Comparison of ENCODE assay signal across 22 mouse cellular contexts in genomic region chr14:24973591-24973990, GRCm38 (mm10).
DNase-seq lines count a peak whose midpoint lies in the region; ATAC-seq and TF ChIP-seq lines count a peak whose summit lies in the region.
"Had no signal": no experiment of that assay in that cellular context is flagged by ENCODE, and none has a peak within 500 bp of the region (broad histone marks: within the 10 kb centered on the region; RNA-seq: fewer than 3 reads in every experiment).

No protein-coding gene starts in this region.

- TF ChIP-seq CTCF in hindbrain, postnatal 0 days (IDR thresholded peaks at IDR 0.05; ENCODE audit: low read depth), result no peak

- H3K9me3 ChIP-seq in kidney, embryonic 14.5 days (ENCODE audit: control insufficient read depth, low read length), result no peaks in the 10 kb centered on the region
- H3K9me3 ChIP-seq in hindbrain, postnatal 0 days (ENCODE audit: low read length), result no peaks in the 10 kb centered on the region
- H3K9me3 ChIP-seq: embryonic facial prominence, embryonic 10.5 days; intestine, embryonic 15.5 days; limb, embryonic 12.5 days; liver, embryonic 13.5 days had no signal

- H3K27ac ChIP-seq in kidney, embryonic 14.5 days (ENCODE audit: low read depth, low read length), result no peak overlapping the region
- H3K27ac ChIP-seq in hindbrain, postnatal 0 days, result no peak overlapping the region; the same call in 1 of the 2 replicates
- H3K27ac ChIP-seq: embryonic facial prominence, embryonic 10.5 days; heart, adult 2 months; intestine, embryonic 15.5 days; liver, embryonic 13.5 days had no signal

- no peak overlapping the region for H3K9ac ChIP-seq in kidney, embryonic 14.5 days (ENCODE audit: low read depth, low read length)
- no peak overlapping the region for H3K9ac ChIP-seq in hindbrain, postnatal 0 days (replicated peaks; ENCODE audit: low read length)
- H3K9ac ChIP-seq: intestine, embryonic 15.5 days; limb, embryonic 12.5 days; liver, embryonic 13.5 days; lung, embryonic 14.5 days had no signal

- no peak overlapping the region for H3K4me3 ChIP-seq in kidney, embryonic 14.5 days (ENCODE audit: low read length)
- H3K4me3 ChIP-seq in hindbrain, postnatal 0 days (ENCODE audit: low read length), result no peak overlapping the region
- H3K4me3 ChIP-seq: embryonic facial prominence, embryonic 10.5 days; heart, adult 2 months; intestine, embryonic 15.5 days; limb, embryonic 12.5 days; liver, embryonic 13.5 days had no signal

- H3K36me3 ChIP-seq in kidney, embryonic 14.5 days (ENCODE audit: control insufficient read depth, insufficient read depth, low read length), result no peaks in the 10 kb centered on the region
- H3K36me3 ChIP-seq in hindbrain, postnatal 0 days (ENCODE audit: insufficient read depth, low read length), result no peaks in the 10 kb centered on the region
- H3K36me3 ChIP-seq: embryonic facial prominence, embryonic 10.5 days; G1E; intestine, embryonic 15.5 days; limb, embryonic 12.5 days; liver, embryonic 13.5 days had no signal

- no peak overlapping the region for H3K4me2 ChIP-seq in kidney, embryonic 14.5 days (replicated peaks; ENCODE audit: low read depth, low read length)
- H3K4me2 ChIP-seq in hindbrain, postnatal 0 days (ENCODE audit: low read depth, low read length), result no peak overlapping the region
- H3K4me2 ChIP-seq: intestine, embryonic 15.5 days; limb, embryonic 12.5 days; liver, embryonic 13.5 days; lung, embryonic 14.5 days had no signal

- H3K4me1 ChIP-seq in kidney, embryonic 14.5 days (ENCODE audit: control insufficient read depth, insufficient read depth, low read length), result no peaks in the 10 kb centered on the region
- peaks cover 8% of the 10 kb centered on the region; the same call in 1 of the 2 replicates for H3K4me1 ChIP-seq in hindbrain, postnatal 0 days (ENCODE audit: insufficient read depth, low read length)
- H3K4me1 ChIP-seq: intestine, embryonic 15.5 days; liver, embryonic 13.5 days had no signal

- WGBS in kidney, embryonic 14.5 days, result 59% methylated on average over 4 of the region's 4 CpGs
- 34% methylated on average over 4 of the region's 4 CpGs for WGBS in hindbrain, postnatal 0 days

- no peak for ATAC-seq in kidney, embryonic 14.5 days (ENCODE audit: low FRiP score, low TSS enrichment)
- no peak for ATAC-seq in hindbrain, postnatal 0 days
- ATAC-seq: intestine, embryonic 15.5 days had no signal

- no peaks in the 10 kb centered on the region for H3K27me3 ChIP-seq in kidney, embryonic 14.5 days (ENCODE audit: control insufficient read depth, insufficient read depth, low read length)
- no peaks in the 10 kb centered on the region for H3K27me3 ChIP-seq in hindbrain, postnatal 0 days (ENCODE audit: insufficient read depth, low read length)
- H3K27me3 ChIP-seq: intestine, embryonic 15.5 days; limb, embryonic 12.5 days; liver, embryonic 13.5 days had no signal

- DNase-seq in cerebellum, adult 11-12 months, result peak; percentile 75
- DNase-seq in cerebellum, adult 8-10 months, result no peak
- peak; percentile 22 for DNase-seq in kidney, postnatal 10 days
- peak; percentile 82 to 83 for DNase-seq in cerebellum, postnatal 10 days
- DNase-seq in hindbrain, postnatal 0 days (ENCODE audit: low spot score), result peak; percentile 36
- DNase-seq in spleen, postnatal 14 days (ENCODE audit: low spot score in 2 of 2), result no peak
- DNase-seq: adrenal gland, postnatal 36 days; gastrocnemius, postnatal 25 days; heart, adult 2 months; heart, postnatal 36 days; kidney, adult 9 months; kidney, postnatal 4 days; layer of hippocampus, adult 9-11 months; liver, embryonic 13.5 days; lung, embryonic 14.5 days; lung, postnatal 36 days; thymus, postnatal 25 days had no signal

Comparison
In these comparisons a context has a peak if more than half of its experiments do, and no peak if none do; other contexts are left out.
1. DNase-seq: peak in cerebellum, adult 11-12 months (single experiment), kidney, postnatal 10 days (single experiment), cerebellum, postnatal 10 days (2 of 2) and hindbrain, postnatal 0 days (single experiment); none in cerebellum, adult 8-10 months (single experiment) and spleen, postnatal 14 days (0 of 2).